Mouse (Mus musculus) heart, postnatal 0 days (tissue): ENCODE measurements around the gene Speg.

Experiments used
- CTCF ChIP-seq: IDR thresholded peaks from 2 replicates; pipeline ENCODE4 v1.5.1; 2016; ENCODE audit warnings: antibody characterized with exemption, control low read depth, low read depth
- EP300 ChIP-seq: IDR thresholded peaks from 2 replicates; pipeline ENCODE4 v1.6.1; 2016; ENCODE audit warnings: antibody characterized with exemption, low read depth

GRCm38 (mm10) chr1:75349275-75349674, 25.8 kb upstream of the Speg start:
- TF ChIP-seq CTCF (no peak), EP300 (no peak)
